Mouse (Mus musculus): ENCODE results near the gene Nes. TPM values are rescaled to one million over a fixed set of nuclear protein-coding genes. Genes with fewer than 3 reads are reported as not detected.

Nes gene
- not detected for polyA plus RNA-seq (2017; shearing (Covaris generic))

DNA sequence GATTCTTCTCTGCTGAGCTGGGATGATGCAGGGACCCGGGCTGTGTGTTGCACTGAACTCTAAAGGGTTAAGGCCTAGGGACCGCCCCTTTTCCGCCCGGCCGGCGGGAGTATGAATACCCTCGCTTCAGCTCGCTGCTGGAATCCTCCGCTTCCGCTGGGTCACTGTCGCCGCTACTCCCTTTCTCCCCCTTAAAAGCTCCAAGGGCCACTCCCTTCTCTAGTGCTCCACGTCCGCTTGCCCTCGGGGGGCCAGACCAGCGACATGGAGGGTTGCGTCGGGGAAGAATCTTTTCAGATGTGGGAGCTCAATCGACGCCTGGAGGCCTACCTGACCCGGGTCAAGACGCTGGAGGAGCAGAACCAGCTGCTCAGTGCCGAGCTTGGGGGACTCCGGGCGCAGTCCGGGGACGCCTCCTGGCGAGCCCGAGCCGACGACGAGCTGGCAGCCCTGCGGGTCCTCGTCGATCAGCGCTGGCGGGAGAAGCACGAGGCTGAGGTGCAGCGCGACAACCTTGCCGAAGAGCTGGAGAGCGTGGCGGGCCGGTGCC, at the start of gene Nes:
Gene Nes, plus strand, starts transcription at position 140 of the 550 bp plus-strand sequence.

DNA sequence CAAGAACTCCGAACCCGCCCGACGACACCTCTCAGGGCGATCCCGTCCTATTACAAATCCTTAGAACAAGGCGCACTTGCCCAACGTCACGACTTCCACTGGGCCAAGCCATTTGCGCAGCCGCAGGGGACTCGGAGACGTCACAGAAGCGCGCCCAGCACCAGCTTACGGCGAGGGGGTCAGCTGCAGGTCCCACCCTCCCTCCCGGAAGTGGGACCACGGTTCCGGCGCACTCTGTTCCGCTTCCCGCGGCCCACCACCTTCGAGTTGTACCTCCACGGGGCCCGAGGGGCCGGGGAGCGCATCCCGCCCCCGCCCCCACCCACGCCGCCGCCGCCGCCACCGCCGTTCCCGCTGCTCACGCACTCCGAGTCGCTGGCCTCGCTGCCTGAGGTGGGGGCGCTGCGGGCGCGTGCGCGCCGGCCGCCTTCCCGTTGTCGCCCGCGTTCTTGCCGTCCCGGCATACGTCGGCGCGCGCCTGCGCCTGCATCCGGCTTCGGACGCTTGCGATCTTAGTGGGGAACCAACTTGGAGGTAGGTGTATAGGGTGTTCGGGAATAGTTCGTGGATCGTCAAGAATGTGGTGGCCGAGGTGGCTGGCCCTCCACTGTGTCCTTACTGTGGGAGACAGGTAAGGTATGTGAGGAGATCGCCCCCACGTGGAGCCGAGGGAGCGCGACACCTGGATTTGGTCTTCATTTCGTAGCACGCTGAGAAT, 40.6 kb upstream of the Nes start, which contains the start of the genes Isg20l2 and Rrnad1:
Gene Isg20l2, plus strand, starts transcription at position 237 of the 718 bp plus-strand sequence.
Gene Rrnad1, minus strand, starts transcription at position 640 of the 718 bp plus-strand sequence.

DNA sequence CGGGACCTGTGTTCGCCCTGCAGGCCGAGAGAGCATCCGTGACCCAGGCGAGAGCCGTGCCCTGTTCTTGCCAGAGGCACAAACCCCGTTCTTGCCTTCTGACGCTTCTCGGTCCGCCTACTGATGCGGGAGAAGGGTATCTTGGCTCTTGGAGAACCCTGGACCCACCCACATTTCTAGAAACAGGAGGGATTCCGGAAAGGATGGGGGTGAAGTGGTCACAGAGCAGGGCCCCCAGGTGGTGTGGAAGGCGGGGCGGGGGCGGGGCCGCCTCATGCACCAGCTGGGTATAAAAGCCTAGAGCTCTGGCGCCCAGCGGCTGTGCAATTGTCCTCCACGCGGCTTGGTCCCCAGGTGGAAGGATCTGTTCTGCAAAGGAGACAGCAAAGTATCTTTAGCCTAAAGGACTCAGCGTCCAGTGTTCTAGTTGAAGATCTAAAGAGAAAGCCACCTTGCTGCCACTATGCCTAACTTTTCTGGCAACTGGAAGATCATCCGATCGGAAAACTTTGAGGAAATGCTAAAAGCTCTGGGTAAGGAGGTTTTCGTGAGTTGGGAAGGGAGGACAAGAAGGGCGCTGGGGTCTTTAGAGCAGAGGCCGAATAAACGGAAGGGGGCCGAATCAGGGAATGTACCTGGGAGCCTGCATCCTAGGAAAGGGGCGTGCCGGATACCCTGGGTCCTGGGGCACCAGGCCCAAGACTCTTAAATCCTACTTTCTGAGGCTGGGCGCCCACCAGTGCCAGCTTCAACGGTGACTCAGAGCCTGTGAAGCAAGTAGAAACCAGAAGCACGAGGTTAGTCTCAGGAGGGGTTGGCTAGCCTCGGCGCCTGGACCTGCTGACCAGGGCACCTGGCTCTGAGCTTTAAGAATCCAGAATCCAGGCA, 22.3 kb upstream of the Nes start, which contains the start of gene Crabp2:
Gene Crabp2, plus strand, starts transcription at position 289 of the 888 bp plus-strand sequence.

DNA sequence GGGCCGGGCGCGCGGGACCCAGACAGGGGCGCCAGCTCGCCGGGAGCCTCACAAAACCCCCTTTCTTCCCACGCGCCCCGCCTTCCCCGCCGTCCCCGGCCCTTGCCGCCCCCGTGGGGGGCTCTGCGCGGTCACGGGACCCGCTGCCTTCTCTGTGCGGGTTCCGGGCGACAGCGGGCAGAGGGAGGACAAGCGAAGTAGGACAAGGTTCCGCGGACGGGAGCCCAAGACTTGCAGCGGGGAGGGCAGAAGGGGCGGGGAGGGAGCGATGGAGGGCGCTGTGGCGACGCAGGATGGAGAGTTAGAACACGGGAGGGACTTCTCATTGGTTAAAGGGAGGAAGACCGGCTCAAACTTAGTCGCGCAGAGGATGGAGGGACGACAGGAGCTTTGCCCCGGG, 29.3 kb downstream of the Nes start, which contains the start of gene Bcan:
Gene Bcan, minus strand, starts transcription at position 50 of the 400 bp plus-strand sequence.

DNA sequence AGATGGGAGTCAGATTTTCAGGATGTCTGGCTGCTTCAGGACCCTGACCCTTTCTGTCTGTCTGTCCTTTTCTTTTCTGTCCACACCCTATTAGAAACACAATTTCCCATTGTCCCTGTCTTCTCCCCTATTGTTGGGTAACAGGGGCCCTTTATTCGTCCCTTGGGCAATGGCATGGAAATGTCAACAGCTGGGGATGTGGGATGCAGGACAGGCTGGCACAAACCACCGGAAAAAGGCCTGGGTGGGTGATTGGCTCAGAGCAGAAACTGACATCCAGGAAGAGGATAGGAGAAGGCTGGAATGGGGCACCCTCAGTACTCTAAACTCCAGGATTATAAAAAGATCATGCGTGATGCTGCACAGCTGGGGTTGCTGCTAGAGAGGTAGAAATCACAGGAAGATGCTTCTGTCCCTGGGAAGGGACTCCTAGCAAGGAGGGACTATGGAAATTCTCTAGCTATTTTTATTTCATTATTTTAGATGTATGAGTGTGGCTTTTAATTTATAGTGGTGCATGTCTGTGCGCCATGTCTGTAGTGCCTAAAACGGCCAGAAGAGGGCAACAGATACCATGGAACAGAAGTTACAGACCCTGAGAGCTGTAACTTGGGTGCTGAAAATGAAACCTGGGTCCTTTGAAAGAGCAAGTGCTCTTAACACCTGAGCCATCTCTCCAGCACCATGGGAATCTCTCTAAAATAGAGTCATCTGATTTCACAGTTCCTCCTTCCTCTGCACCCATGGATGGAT, 56.7 kb downstream of the Nes start, which contains the start of gene Hapln2:
Gene Hapln2, minus strand, starts transcription at position 150 of the 753 bp plus-strand sequence.

Other genes with a start within 250 kb of the Nes start
- gene Lrrc71, start 222.5 kb upstream of the Nes start, polyA plus RNA-seq (2017; shearing (Covaris generic)), result 0.56 TPM
- gene Ntrk1, start 175.9 kb upstream of the Nes start, polyA plus RNA-seq (2017; shearing (Covaris generic)), result 0.11 TPM
- 0.98 TPM for gene Insrr, start 174.1 kb upstream of the Nes start, polyA plus RNA-seq (2017; shearing (Covaris generic))
- gene Pear1, start 146.8 kb upstream of the Nes start, polyA plus RNA-seq (2017; shearing (Covaris generic)), result 160 TPM
- gene Sh2d2a, start 124.3 kb upstream of the Nes start, polyA plus RNA-seq (2017; shearing (Covaris generic)), result 313 TPM
- 13.7 TPM for gene Prcc, start 85.5 kb upstream of the Nes start, polyA plus RNA-seq (2017; shearing (Covaris generic))
- gene Hdgf, start 64.8 kb upstream of the Nes start, polyA plus RNA-seq (2017; shearing (Covaris generic)), result 29.0 TPM
- 128 TPM for gene Mrpl24, start 51.6 kb upstream of the Nes start, polyA plus RNA-seq (2017; shearing (Covaris generic))
- gene Isg20l2, start 40.8 kb upstream of the Nes start, polyA plus RNA-seq (2017; shearing (Covaris generic)), result 9.4 TPM
- gene Rrnad1, start 40.4 kb upstream of the Nes start, polyA plus RNA-seq (2017; shearing (Covaris generic)), result 26.0 TPM
- not detected for gene Crabp2, start 22.4 kb upstream of the Nes start, polyA plus RNA-seq (2017; shearing (Covaris generic))
- gene Bcan, start 29.2 kb downstream of the Nes start, polyA plus RNA-seq (2017; shearing (Covaris generic)), result not detected
- gene Hapln2, start 56.5 kb downstream of the Nes start, polyA plus RNA-seq (2017; shearing (Covaris generic)), result not detected
- 36.8 TPM for gene Gpatch4, start 72.0 kb downstream of the Nes start, polyA plus RNA-seq (2017; shearing (Covaris generic))
- gene Naxe, start 87.4 kb downstream of the Nes start, polyA plus RNA-seq (2017; shearing (Covaris generic)), result 109 TPM
- gene Ttc24, start 107.2 kb downstream of the Nes start, polyA plus RNA-seq (2017; shearing (Covaris generic)), result not detected
- gene Iqgap3, start 110.9 kb downstream of the Nes start, polyA plus RNA-seq (2017; shearing (Covaris generic)), result 0.85 TPM
- gene Mef2d, start 171.3 kb downstream of the Nes start, polyA plus RNA-seq (2017; shearing (Covaris generic)), result 25.6 TPM

Data from inflammation-experienced regulatory T-cells, adult 16 weeks (primary cell).